Mouse (Mus musculus) ES-Bruce4 (cell line): ENCODE results near the gene Tigd3. TPM values are rescaled to one million over a fixed set of nuclear protein-coding genes. Genes with fewer than 3 reads are reported as not detected.
"Not testable (repeated sequence)": the region's sequence is repeated elsewhere in the genome, so short reads cannot be mapped to it uniquely, and the experiment has no call there.

Experiments used
- H3K27ac ChIP-seq: 2 replicates; pipeline ENCODE4 v1.5.1; 2012; ENCODE audit warnings: low read length, inconsistent platforms; ENCODE audit not compliant: insufficient read depth
- H3K27me3 ChIP-seq: 2 replicates; pipeline ENCODE4 v1.6.1; 2012; ENCODE audit warnings: mild to moderate bottlenecking, low read length, inconsistent platforms; ENCODE audit not compliant: control insufficient read depth, poor library complexity, insufficient read depth, severe bottlenecking
- H3K36me3 ChIP-seq: 2 replicates; pipeline ENCODE4 v1.6.1; 2012; ENCODE audit warnings: inconsistent platforms, mild to moderate bottlenecking, low read length, moderate library complexity; ENCODE audit not compliant: control insufficient read depth, poor library complexity, insufficient read depth, severe bottlenecking
- H3K4me1 ChIP-seq: one replicate; pipeline ENCODE4 v1.8.1; 2011; ENCODE audit warnings: low read length; ENCODE audit not compliant: control insufficient read depth, insufficient read depth
- H3K4me3 ChIP-seq: 2 replicates; pipeline ENCODE4 v1.5.1; 2011; ENCODE audit warnings: low read depth, mild to moderate bottlenecking, low read length
- H3K9ac ChIP-seq: 2 replicates; pipeline ENCODE4 v1.6.1; 2012; ENCODE audit warnings: low read depth, mild to moderate bottlenecking, inconsistent platforms; ENCODE audit not compliant: poor library complexity, severe bottlenecking
- H3K9me3 ChIP-seq: replicated peaks from 2 replicates; pipeline ENCODE4 v1.6.1; 2012; ENCODE audit warnings: mild to moderate bottlenecking, low read length, inconsistent platforms; ENCODE audit not compliant: control insufficient read depth, poor library complexity, insufficient read depth, severe bottlenecking
- CTCF ChIP-seq: IDR thresholded peaks from one replicate; pipeline ENCODE4 v1.8.1; 2011; ENCODE audit warnings: low read depth, low read length
- EP300 ChIP-seq: IDR thresholded peaks from 2 replicates; pipeline ENCODE4 v1.6.1; 2011; ENCODE audit warnings: low read depth, low read length; ENCODE audit not compliant: insufficient read depth
- POLR2A ChIP-seq: IDR thresholded peaks from one replicate; pipeline ENCODE4 v1.8.1; 2011; ENCODE audit warnings: low read length; ENCODE audit not compliant: insufficient read depth
- polyA plus RNA-seq: library from polyadenylated mRNA; stranded (reverse); fragments of >200 nt; gene quantifications from 2 replicates; pipeline ENCODE4 v1.2.4, GENCODE M21; 2011; ENCODE audit warnings: low read depth; ENCODE audit not compliant: missing spikeins, insufficient read depth, insufficient read length

Gene Tigd3
- polyA plus RNA-seq, 1 experiment: 3.6 TPM

DNA sequence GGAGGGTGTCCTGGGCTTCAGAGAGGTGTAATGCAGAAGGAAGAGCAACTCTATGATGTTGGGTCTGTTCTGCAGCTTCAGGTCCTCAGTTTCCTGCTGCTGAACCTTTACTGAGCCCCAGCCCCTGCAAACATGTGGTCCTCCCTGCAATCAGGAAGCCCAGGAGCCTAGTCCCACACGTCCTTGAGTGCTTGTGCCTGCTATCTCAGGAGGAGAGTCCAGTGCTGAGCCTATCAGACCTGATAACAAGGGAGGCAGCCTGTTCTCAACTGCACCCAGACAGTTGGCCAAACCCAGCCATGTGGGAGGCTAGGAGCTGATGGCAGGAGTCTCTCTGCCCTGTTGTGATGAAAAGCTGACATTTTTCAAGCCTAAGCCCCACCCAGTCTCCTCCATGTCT lies 10.0 kb downstream of the Tigd3 start:
- no peak overlapping the region for H3K9ac ChIP-seq
- H3K9me3 ChIP-seq: no peaks in the 10 kb centered on the region
- no peak overlapping the region for H3K27ac ChIP-seq
- no peaks in the 10 kb centered on the region for H3K27me3 ChIP-seq
- no peak for TF ChIP-seq POLR2A
- no peak for TF ChIP-seq EP300
- TF ChIP-seq CTCF: no peak
- H3K4me3 ChIP-seq: no peak overlapping the region
- H3K4me1 ChIP-seq: no peaks in the 10 kb centered on the region
- H3K36me3 ChIP-seq: no peaks in the 10 kb centered on the region

GRCm38 (mm10) chr19:5882079-5882478 lies 11.9 kb downstream of the Tigd3 start:
- not testable (repeated sequence) for H3K9ac ChIP-seq, H3K36me3 ChIP-seq, H3K4me3 ChIP-seq, H3K9me3 ChIP-seq, H3K27ac ChIP-seq, H3K4me1 ChIP-seq, H3K27me3 ChIP-seq

- Histone ChIP-seq H3K36me3 (no peaks in the 10 kb centered on the region), H3K4me1 (no peaks in the 10 kb centered on the region), H3K9me3 (no peaks in the 10 kb centered on the region), H3K4me3 (no peak overlapping the region), H3K27ac (no peak overlapping the region), H3K9ac (no peak overlapping the region), H3K27me3 (no peaks in the 10 kb centered on the region)
- no peak for TF ChIP-seq EP300
- no peak for TF ChIP-seq POLR2A
- TF ChIP-seq CTCF: no peak
Measured at GRCm38 (mm10) chr19:5881155-5881554, 12.8 kb downstream of the Tigd3 start.

GRCm38 (mm10) chr19:5879735-5880134 lies 14.2 kb downstream of the Tigd3 start:
- Histone ChIP-seq H3K9ac (no peak overlapping the region), H3K9me3 (no peaks in the 10 kb centered on the region), H3K36me3 (no peaks in the 10 kb centered on the region), H3K4me3 (no peak overlapping the region), H3K4me1 (no peaks in the 10 kb centered on the region), H3K27ac (no peak overlapping the region), H3K27me3 (no peaks in the 10 kb centered on the region)
- no peak for TF ChIP-seq EP300

GRCm38 (mm10) chr19:5878916-5879315 lies 15.0 kb downstream of the Tigd3 start:
- H3K4me1 ChIP-seq: no peaks in the 10 kb centered on the region
- H3K9me3 ChIP-seq: no peaks in the 10 kb centered on the region
- no peak overlapping the region for H3K9ac ChIP-seq
- H3K36me3 ChIP-seq: no peaks in the 10 kb centered on the region
- no peaks in the 10 kb centered on the region for H3K27me3 ChIP-seq
- H3K27ac ChIP-seq: no peak overlapping the region
- no peak overlapping the region for H3K4me3 ChIP-seq
- TF ChIP-seq POLR2A (no peak), CTCF (no peak), EP300 (no peak)

DNA sequence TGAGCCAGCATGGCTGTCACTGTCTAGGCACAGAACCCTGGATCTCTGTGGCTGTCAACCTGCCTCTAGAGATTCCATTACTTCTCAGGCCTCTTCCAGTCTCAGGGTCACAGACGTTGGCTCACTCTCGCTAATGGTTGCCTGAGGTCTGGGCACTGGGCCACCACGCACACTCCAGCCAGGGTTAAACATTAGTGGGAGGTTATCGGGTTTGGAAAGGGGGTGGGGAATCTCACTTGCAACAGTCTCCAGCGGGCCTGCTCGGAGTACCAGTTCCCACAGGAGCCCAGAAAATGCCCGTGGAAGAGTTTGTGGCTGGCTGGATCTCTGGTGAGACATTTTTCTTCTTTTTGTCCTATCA lies 15.6 kb downstream of the Tigd3 start:
- no peak overlapping the region for H3K4me3 ChIP-seq
- no peaks in the 10 kb centered on the region for H3K9me3 ChIP-seq
- H3K4me1 ChIP-seq: no peaks in the 10 kb centered on the region
- no peak overlapping the region for H3K9ac ChIP-seq
- H3K27ac ChIP-seq: no peak overlapping the region
- H3K36me3 ChIP-seq: no peaks in the 10 kb centered on the region
- H3K27me3 ChIP-seq: no peaks in the 10 kb centered on the region
- no peak; the same call in 1 of the 2 replicates for TF ChIP-seq EP300
- TF ChIP-seq POLR2A: no peak
- TF ChIP-seq CTCF: no peak
